Mouse (Mus musculus): ENCODE measurements around the gene Ddx60.

DNA sequence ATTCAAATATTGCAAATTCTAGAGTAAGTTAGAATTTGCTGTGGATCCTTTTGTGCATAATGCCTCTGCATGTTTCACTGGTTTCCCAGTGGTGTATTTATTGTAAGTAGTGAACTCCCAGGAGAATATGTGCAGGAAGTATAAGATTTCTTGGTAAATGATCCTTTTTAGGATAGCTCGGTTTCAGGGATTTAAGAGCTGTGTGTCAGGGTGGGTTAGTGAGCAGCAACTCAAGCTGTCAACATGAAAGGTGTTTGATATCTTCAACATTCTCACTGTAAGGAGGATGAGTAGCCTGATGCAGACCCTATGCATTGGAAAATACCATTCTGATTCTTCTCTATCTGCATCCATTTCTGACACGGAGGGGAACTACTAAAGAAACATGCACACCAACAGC, 69.2 kb downstream of the Ddx60 start:
- no peak for TF ChIP-seq POLR2A (IDR thresholded peaks at IDR 0.05; ENCODE audit: borderline replicate concordance, low read depth, low read length)
- TF ChIP-seq CTCF (IDR thresholded peaks at IDR 0.05; ENCODE audit: low read depth, low read length) = no peak
